Mouse (Mus musculus) G1E (cell line): ENCODE measurements around the gene Mdc1. TPM values are rescaled to one million over a fixed set of nuclear protein-coding genes. Genes with fewer than 3 reads are reported as not detected.

Source experiments
- ATAC-seq: 2 replicates; pipeline ENCODE4 v1.8.0; 2016; ENCODE audit warnings: mild to moderate bottlenecking; ENCODE audit not compliant: insufficient number of reproducible peaks, poor library complexity, low FRiP score, severe bottlenecking; ENCODE audit errors: extremely low read depth
- DNase-seq: peaks from one replicate; pipeline ENCODE4 v3.0.0; 2012; ENCODE audit warnings: low spot score
- H3K27me3 ChIP-seq: 2 replicates; pipeline ENCODE4 v1.6.1; 2012; ENCODE audit warnings: mild to moderate bottlenecking, low read length, inconsistent platforms; ENCODE audit not compliant: insufficient read depth
- H3K36me3 ChIP-seq: replicated peaks from 2 replicates; pipeline ENCODE3; 2012; ENCODE audit warnings: mild to moderate bottlenecking, inconsistent platforms
- H3K4me1 ChIP-seq: 2 replicates; pipeline ENCODE4 v1.6.1; 2012; ENCODE audit warnings: low read depth, low read length, inconsistent platforms, mixed read lengths; ENCODE audit not compliant: insufficient read depth
- H3K4me3 ChIP-seq: 2 replicates; pipeline ENCODE4 v1.5.1; 2012; ENCODE audit warnings: low read depth, mild to moderate bottlenecking, inconsistent platforms, low read length, moderate library complexity, mixed read lengths
- H3K9me3 ChIP-seq: replicated peaks from 2 replicates; pipeline ENCODE4 v1.6.1; 2012; ENCODE audit warnings: inconsistent platforms
- CTCF ChIP-seq: IDR thresholded peaks from 2 replicates; pipeline ENCODE4 v1.5.1; 2012; ENCODE audit warnings: low read depth, low read length, inconsistent platforms, mixed read lengths
- GATA1 ChIP-seq: IDR thresholded peaks from 2 replicates; pipeline ENCODE4 v1.6.1; 2012; ENCODE audit warnings: borderline replicate concordance, low read length, inconsistent platforms, mixed read lengths
- GATA2 ChIP-seq: IDR thresholded peaks from 2 replicates; pipeline ENCODE4 v1.6.1; 2012; ENCODE audit warnings: low read depth, low read length, inconsistent platforms, borderline replicate concordance
- POLR2AphosphoS5 ChIP-seq: IDR thresholded peaks from 2 replicates; pipeline ENCODE4 v1.6.1; 2012; ENCODE audit warnings: low read depth, low read length, inconsistent platforms; ENCODE audit not compliant: insufficient replicate concordance
- TAL1 ChIP-seq: conservative IDR thresholded peaks from 2 replicates; pipeline ENCODE4 v1.6.1; 2012; ENCODE audit warnings: low read depth, low read length, inconsistent platforms, mixed read lengths
- polyA plus RNA-seq: library from polyadenylated mRNA; stranded (reverse); fragments of >175 nt; gene quantifications from 2 replicates; pipeline ENCODE4 v1.2.3, GENCODE M21; 2012
- total RNA-seq, 2 experiments: library from RNA; stranded (forward) in 1 of 2; stranded (reverse) in 1 of 2; fragments of 200-1000 nt in 1 of 2; fragments of >200 nt in 1 of 2; fragmentation: Nextera tagmentation in 1 of 2; gene quantifications; 2 replicates each; pipeline ENCODE4 v1.2.3; 2014 to 2017

Mdc1 gene
- total and polyA plus RNA-seq, 3 experiments, result 15.8 to 197 (median 29.7) TPM

GRCm38 (mm10) chr17:35870884-35871696, 29.8 kb downstream of the Mdc1 start:
- H3K4me1 ChIP-seq, result peaks cover 89% of the 10 kb centered on the region
- peaks cover 13% of the 10 kb centered on the region; the same call in 1 of the 2 replicates for H3K27me3 ChIP-seq
- TF ChIP-seq POLR2AphosphoS5, result no peak
- TF ChIP-seq CTCF, result peak; percentile 44; the same call in 1 of the 2 replicates
- TF ChIP-seq GATA2, result no peak
- TF ChIP-seq TAL1, result no peak
- no peak for TF ChIP-seq GATA1
- peak overlapping the region; percentile 74; the same call in 1 of the 2 replicates for H3K4me3 ChIP-seq
- H3K36me3 ChIP-seq, result peaks cover 43% of the 10 kb centered on the region
- ATAC-seq (no peak), DNase-seq (no peak)
- peaks cover 4% of the 10 kb centered on the region; the same call in 1 of the 2 replicates for H3K9me3 ChIP-seq

DNA sequence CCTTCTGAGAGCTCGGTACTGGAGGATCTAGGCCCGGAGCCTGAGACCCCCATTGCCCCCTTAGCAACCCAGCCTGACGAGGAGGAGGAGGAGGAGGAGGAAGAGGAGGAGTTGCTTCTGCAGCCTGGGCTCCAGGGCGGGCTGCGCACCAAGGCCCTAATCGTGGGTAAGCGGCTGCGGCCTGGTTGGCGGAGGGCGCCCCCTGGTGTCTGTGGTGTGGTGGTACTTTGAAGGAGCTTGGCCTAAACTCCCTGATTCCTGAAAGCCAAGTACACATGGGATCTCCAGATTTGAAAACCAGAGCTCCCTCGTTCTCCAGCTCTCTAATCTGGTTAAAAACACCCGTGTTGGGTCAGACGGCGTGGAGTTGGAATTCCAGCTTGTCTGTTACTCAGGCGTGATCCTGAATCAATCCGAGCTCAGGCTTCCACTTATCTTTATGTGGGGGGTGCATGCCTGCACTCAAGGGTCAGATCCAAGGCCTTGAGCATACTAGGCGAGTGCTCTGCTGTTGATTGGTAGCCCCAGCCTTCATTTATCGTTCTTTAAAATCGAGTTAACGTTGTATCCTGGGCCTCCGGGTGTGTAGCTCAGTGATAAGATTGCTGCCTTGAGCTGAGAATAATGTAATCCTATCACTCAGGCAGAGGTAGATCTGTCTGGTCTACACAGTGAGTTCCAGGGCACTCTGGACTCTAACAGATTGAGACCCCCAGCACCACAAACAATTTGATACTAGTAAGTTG, 32.6 kb downstream of the Mdc1 start:
- peak; percentile 64 for DNase-seq
- peaks cover 4% of the 10 kb centered on the region; the same call in 1 of the 2 replicates for H3K9me3 ChIP-seq
- peak; percentile 23 for ATAC-seq
- peaks cover 47% of the 10 kb centered on the region for H3K36me3 ChIP-seq
- peak overlapping the region; percentile 44; the same call in 1 of the 2 replicates for H3K4me3 ChIP-seq
- H3K27me3 ChIP-seq, result no peaks in the 10 kb centered on the region
- H3K4me1 ChIP-seq, result peaks cover 61% of the 10 kb centered on the region
- TF ChIP-seq CTCF (peak; percentile 83), TAL1 (peak; percentile 38), POLR2AphosphoS5 (no peak), GATA2 (no peak), GATA1 (no peak)

GRCm38 (mm10) chr17:35874721-35875120, 33.4 kb downstream of the Mdc1 start:
- Histone ChIP-seq H3K9me3 (peaks cover 4% of the 10 kb centered on the region; the same call in 1 of the 2 replicates), H3K4me3 (no peak overlapping the region), H3K36me3 (peaks cover 47% of the 10 kb centered on the region), H3K27me3 (no peaks in the 10 kb centered on the region), H3K4me1 (peaks cover 56% of the 10 kb centered on the region)
- DNase-seq (no peak), ATAC-seq (no peak)
- TF ChIP-seq GATA1 (no peak), TAL1 (no peak), CTCF (no peak), GATA2 (no peak), POLR2AphosphoS5 (no peak)

- H3K9me3 ChIP-seq, result no peaks in the 10 kb centered on the region
- peak; percentile 77 for ATAC-seq
- peaks cover 56% of the 10 kb centered on the region for H3K36me3 ChIP-seq
- H3K27me3 ChIP-seq, result no peaks in the 10 kb centered on the region
- H3K4me1 ChIP-seq, result peaks cover 34% of the 10 kb centered on the region
- peak; percentile 82 for DNase-seq
- TF ChIP-seq GATA1 (no peak), TAL1 (no peak), GATA2 (no peak), POLR2AphosphoS5 (no peak), CTCF (no peak)
- peak within 1 kb of the TSS; percentile 99 for H3K4me3 ChIP-seq
Measured at GRCm38 (mm10) chr17:35879245-35880057, 38.1 kb downstream of the Mdc1 start, which contains the start of gene Dhx16. Gene Dhx16 (plus strand): TSS chr17:35879819.

- Histone ChIP-seq H3K4me1 (peaks cover 22% of the 10 kb centered on the region), H3K36me3 (peaks cover 72% of the 10 kb centered on the region), H3K9me3 (no peaks in the 10 kb centered on the region), H3K27me3 (no peaks in the 10 kb centered on the region), H3K4me3 (no peak overlapping the region)
- DNase-seq, result no peak
- TF ChIP-seq POLR2AphosphoS5, result no peak
- TF ChIP-seq GATA1, result no peak
- no peak for TF ChIP-seq GATA2
- TF ChIP-seq CTCF, result no peak
- no peak for TF ChIP-seq TAL1
- ATAC-seq, result no peak
Measured at GRCm38 (mm10) chr17:35882924-35883323, 41.6 kb downstream of the Mdc1 start.
